Mouse (Mus musculus) cerebellum, postnatal 25 days (tissue): ENCODE results near the gene Med13.

Source experiments
- DNase-seq, 2 experiments: peaks; one replicate each; pipeline ENCODE4 v3.0.0; 2021; ENCODE audit warnings: mixed read lengths in 2 of 2

Gene Med13

DNA sequence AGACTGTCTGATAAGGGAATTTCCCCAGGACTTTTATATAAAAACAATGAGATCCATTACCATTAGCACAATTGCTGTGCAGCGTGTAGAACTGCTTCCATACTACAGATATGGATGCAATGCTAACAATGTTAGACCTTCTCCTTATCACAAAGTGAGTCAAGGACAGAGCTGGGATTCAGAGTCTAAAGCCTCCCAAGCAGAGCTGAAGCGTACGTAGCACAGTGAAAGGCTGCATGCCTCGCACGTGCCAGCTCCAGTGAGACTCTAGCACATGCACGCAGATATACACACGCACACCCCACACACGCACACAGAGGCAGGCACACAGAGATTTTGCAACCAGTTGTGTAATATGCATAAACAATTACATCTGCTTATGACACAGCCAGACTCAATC, 71.7 kb downstream of the Med13 start:
- no peak for DNase-seq

DNA sequence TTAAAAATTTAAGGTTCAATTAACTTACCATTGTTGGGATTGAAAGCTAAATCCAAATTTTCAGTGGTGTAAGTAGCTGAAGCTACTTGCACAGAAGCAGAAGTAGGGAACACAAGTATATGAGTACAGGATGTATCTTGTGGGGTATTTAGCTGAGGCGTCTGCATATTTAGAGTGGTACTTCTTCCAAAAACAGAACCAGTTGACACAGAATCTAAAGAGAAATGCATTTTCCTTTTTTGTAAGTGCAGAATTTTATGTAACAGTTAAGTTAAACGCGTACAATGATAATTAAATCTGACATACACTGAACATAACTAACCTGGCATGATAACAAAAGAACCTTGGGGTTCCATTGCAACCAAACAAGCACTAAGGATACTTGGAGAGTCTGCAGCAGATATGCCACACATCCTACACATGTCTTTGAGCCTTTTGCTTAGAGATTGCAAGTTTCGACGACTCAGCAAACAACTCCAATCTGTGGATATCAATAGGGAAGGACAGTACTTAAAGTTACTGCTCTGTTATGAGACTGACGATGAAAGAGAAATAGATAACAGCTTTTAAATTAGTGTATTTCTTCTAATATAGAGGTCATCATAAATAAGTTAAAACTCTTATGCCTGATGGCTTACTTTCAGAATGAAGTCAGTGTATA, 78.8 kb downstream of the Med13 start:
- DNase-seq = no peak

DNA sequence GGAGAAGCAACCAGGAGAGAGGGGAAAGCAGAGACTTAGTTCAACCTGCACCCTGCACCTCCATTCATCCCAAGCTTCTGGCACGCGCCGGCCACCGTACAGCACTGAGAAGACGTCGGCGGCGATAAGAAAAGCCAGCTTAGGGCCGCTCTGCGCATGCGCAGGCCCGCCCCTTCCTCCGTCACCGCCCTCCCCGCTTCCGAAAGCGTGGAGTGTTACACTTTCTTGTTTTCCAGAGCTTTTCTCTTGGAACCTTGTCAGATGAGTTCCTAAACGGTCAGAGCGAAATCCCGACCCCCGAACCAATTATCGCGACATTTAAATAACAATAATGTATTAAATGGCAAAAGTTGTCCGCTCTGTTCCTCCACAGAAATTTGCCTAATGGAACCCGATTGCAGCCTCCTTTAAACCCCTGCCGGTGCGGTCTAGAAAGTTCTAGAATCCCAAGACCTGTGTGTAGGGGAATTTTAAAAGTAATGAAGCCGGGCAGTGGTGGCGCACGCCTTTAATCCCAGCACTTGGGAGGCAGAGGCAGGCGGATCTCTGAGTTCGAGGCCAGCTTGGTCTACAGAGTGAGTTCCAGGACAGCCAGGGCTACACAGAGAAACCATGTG, 99.8 kb downstream of the Med13 start, which contains the start of gene Ints2:
Ints2 (minus strand) TSS at position 116 of the 617 bp plus-strand sequence.
- peak; percentile 97 to 99 for DNase-seq

DNA sequence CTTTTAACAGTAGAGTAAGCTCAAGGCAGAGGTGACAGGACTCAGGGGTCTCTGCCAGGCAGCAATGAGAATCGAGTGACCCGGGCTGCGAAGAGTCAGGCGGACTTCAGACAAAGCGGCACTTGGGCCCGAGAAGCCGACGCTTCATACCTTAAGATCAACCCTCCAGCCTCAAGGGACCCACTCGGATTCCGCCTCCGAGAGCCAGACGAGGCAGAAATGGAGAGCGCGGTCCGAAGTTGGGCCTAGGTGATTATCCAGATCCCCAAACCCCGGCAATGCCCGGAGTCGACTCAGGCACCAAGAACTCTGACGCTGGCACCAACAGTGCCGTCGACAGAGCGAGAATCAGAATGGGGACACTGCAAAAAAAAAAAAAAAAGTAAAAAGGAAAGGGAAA, 100.3 kb downstream of the Med13 start:
- DNase-seq = no peak

DNA sequence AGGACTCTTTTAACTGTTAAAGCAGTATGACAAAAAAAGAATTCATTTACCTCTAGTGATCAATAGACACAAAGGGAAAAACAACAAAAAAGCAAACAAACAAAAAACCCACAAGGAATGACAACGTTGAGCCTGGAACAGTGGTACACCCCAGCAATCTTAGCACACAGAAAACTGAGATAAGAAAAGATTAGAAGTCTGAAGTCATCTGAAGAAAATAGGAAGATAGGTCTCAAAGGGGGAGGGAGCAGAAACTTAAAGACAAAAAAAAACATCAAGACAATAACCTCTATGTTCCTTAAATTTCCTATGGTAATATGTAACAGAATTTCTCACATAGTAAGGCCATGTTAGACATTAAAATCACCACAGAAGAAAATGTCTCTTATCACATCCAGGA, 104.1 kb downstream of the Med13 start:
- DNase-seq = no peak

DNA sequence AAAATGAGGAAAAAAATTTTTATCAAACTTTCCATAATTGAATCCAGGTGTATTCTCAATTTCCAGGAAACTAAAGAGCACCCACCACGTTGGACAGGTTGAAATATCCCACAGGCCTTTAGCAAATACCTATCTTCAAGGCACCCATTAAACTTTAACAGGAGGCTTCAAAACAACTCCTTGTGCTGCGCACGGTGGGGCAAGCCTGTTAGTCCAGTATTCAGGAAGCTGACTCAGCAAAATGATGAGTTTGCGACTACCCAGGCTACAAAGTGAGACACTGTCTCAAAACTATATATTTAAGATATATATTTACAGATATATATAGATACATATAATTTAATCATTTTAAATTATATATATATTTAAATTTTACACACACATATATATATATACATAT, 125.0 kb downstream of the Med13 start:
- DNase-seq = no peak

DNA sequence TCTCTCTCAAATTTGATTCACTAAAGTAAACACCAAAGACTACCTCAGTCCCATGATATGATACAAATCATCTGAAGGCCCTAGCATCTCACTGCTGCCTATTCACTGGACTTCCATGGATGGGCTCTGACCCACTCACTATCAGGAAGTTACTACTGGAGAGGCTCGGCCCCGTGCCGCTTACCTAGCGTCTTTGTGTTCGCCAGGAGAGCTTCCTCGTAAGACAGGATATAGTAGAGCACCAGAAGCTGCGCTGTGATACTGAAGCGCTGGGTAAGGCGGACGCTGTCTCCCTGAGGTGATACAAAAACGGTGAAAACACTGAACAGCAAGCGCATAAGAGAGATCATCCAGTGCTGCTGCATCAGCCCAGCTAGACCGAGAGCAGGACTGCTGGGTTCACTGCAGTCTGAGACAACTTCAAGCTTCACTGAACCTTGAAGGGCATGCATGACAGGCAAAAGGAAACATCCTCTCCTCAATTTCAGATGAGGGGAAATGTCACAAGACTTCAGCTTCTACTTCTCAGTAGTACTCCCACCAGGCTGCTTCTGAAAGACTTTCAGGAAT, 125.5 kb downstream of the Med13 start:
- DNase-seq = no peak

DNA sequence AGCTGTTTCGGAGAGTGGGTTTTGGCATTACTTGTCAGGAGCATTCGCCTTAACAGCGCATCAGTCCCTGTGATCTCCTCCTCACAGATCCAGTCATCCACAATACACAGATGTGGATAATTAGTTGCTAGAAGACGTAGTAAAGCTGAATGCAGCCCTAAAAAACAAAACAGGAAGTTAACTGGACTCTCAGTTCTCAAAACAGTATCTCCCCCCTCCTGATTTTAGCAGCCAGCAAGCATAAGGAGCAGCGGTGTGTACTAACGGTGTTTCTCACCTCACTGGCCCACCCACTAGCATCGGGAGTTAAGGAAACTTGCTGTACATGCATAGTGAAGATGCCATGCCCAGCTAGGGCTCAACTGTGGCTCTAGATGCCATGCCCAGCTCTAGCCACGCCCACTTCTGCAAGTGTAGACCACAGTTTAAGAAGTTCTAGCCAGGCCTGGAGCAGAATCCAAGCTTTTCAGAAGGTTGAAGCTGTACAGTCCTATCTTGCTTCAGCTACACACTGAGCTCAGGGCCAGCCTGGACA, 130.7 kb downstream of the Med13 start:
- no peak for DNase-seq

DNA sequence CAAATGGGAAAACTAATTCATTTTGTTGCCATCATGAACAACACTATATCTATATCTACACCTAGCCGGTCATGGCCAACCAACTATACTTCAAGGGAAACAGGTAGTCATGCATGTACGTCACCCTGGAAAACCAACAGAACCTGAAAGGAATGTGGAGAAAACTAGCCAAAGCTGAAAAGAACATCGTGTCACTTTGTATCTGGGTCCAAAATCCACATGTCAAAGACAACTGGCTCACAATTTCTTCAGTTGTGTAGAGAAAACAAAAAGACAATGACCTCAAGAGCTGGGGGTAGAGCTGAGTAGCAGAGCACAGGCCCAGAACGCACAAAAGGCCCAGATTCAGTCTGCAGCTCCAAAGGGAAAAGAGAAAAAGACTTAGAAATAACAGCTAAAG, 131.6 kb downstream of the Med13 start:
- no peak for DNase-seq
